Mouse (Mus musculus) CD4-positive, CD25-positive, alpha-beta regulatory T cell, adult 4 months (primary cell): ENCODE measurements around the gene Casc1. TPM values are rescaled to one million over a fixed set of nuclear protein-coding genes. Genes with fewer than 3 reads are reported as not detected.
"Not testable (repeated sequence)": the region's sequence is repeated elsewhere in the genome, so short reads cannot be mapped to it uniquely, and the experiment has no call there.

Experiments used
- ATAC-seq: one replicate; pipeline ENCODE4 v1.8.0; 2017
- polyA plus RNA-seq, 2 experiments: library from polyadenylated mRNA; unstranded; fragments of 100-300 nt; shearing (Covaris generic); gene quantifications; one replicate each; pipeline ENCODE4 v1.2.1; 2017

Casc1 gene
- polyA plus RNA-seq, 2 experiments from 2014 or later, result 0.24 to 0.41 TPM

- no peak for ATAC-seq
Measured at GRCm38 (mm10) chr6:145135804-145136203, 75.0 kb downstream of the Casc1 start.

- peak; percentile 41 for ATAC-seq
Measured at GRCm38 (mm10) chr6:145135295-145135694, 75.5 kb downstream of the Casc1 start.

GRCm38 (mm10) chr6:145132969-145133368, 77.8 kb downstream of the Casc1 start:
- not testable (repeated sequence) for ATAC-seq

- ATAC-seq, result no peak
Measured at GRCm38 (mm10) chr6:145131991-145132390, 78.8 kb downstream of the Casc1 start.

GRCm38 (mm10) chr6:145129563-145129962, 81.2 kb downstream of the Casc1 start:
- ATAC-seq, result no peak

- ATAC-seq, result no peak
Measured at GRCm38 (mm10) chr6:145127652-145128051, 83.2 kb downstream of the Casc1 start.

GRCm38 (mm10) chr6:145125591-145126113, 85.2 kb downstream of the Casc1 start:
- ATAC-seq, result no peak

Other genes with a start within 250 kb of the Casc1 start
- gene Bcat1, start 134.8 kb downstream of the Casc1 start, polyA plus RNA-seq, result 10 to 100 TPM in 1 of 2 experiments, 1 to 10 TPM in 1; 9.3 to 10.4 TPM
- 100 to 1,000 TPM; 157 to 238 TPM for gene Lrmp, start 95.4 kb downstream of the Casc1 start, polyA plus RNA-seq
- 10 to 100 TPM; 26.5 to 31.1 TPM for gene Etfrf1, start 129 bp upstream of the Casc1 start, polyA plus RNA-seq
- gene Kras, start 39.2 kb upstream of the Casc1 start, polyA plus RNA-seq, result 10 to 100 TPM; 18.3 to 35.8 TPM